Mouse (Mus musculus): ENCODE measurements around the gene Rab36. TPM values are rescaled to one million over a fixed set of nuclear protein-coding genes. Genes with fewer than 3 reads are reported as not detected.

Rab36 gene
- polyA plus RNA-seq, 3 experiments from 2014 or later: 0.51 to 1.3 (median 0.63) TPM

GRCm38 (mm10) chr10:75075665-75076064 is 38.8 kb downstream of the Rab36 start:
- ATAC-seq: no peak

GRCm38 (mm10) chr10:75078174-75079128 is 41.6 kb downstream of the Rab36 start:
- no peak for ATAC-seq

GRCm38 (mm10) chr10:75085330-75085729 is 48.5 kb downstream of the Rab36 start:
- ATAC-seq: no peak

GRCm38 (mm10) chr10:75088471-75088870 is 51.6 kb downstream of the Rab36 start:
- no peak for ATAC-seq

- ATAC-seq: no peak
These were observed 54.8 kb downstream of the Rab36 start for GRCm38 (mm10) chr10:75091478-75092152.

GRCm38 (mm10) chr10:75093252-75093987 is 56.6 kb downstream of the Rab36 start:
- ATAC-seq: no peak

GRCm38 (mm10) chr10:75094338-75094737 is 57.5 kb downstream of the Rab36 start:
- ATAC-seq: no peak

- ATAC-seq: no peak
These were observed 58.4 kb downstream of the Rab36 start for GRCm38 (mm10) chr10:75095216-75095615.

GRCm38 (mm10) chr10:75098446-75099183 is 61.8 kb downstream of the Rab36 start:
- no peak for ATAC-seq

- no peak for ATAC-seq
These were observed 63.4 kb downstream of the Rab36 start for GRCm38 (mm10) chr10:75100298-75100697.

GRCm38 (mm10) chr10:75103502-75103901 is 66.6 kb downstream of the Rab36 start:
- no peak for ATAC-seq

Other genes starting within 250 kb of the Rab36 start
- not detected for gene Gnaz, start 69.9 kb upstream of the Rab36 start, polyA plus RNA-seq (2017; shearing (Covaris generic))
- not detected for gene Rsph14, start 4.5 kb upstream of the Rab36 start, polyA plus RNA-seq (2017; shearing (Covaris generic))
- 1 to 10 TPM; 5.5 to 9.0 (median 6.4) TPM for gene Bcr, start 23.5 kb downstream of the Rab36 start, polyA plus RNA-seq (2017; shearing (Covaris generic))
- 10 to 100 TPM; 13.3 to 15.2 (median 13.3) TPM for gene Specc1l, start 175.0 kb downstream of the Rab36 start, polyA plus RNA-seq (2017; shearing (Covaris generic))

All from inflammation-experienced regulatory T-cells, adult 6 months (primary cell).